Mouse (Mus musculus): ENCODE data around the gene Pip4k2a. TPM values are rescaled to one million over a fixed set of nuclear protein-coding genes. Genes with fewer than 3 reads are reported as not detected.
A peak's percentile ranks its signal among the peaks of the same experiment; 100 is the strongest.

The Pip4k2a gene
- polyA plus RNA-seq, 1 experiment = 6.3 TPM

GRCm38 (mm10) chr2:18955022-18955421, 42.9 kb downstream of the Pip4k2a start:
- Histone ChIP-seq H3K4me1 (ENCODE audit: control insufficient read depth, insufficient read depth, insufficient read length, low read length) (peaks cover 15% of the 10 kb centered on the region), H3K4me3 (ENCODE audit: insufficient read depth, low read depth, low read length) (no peak overlapping the region), H3K27ac (replicated peaks; ENCODE audit: low read depth, low read length) (no peak overlapping the region)

- Histone ChIP-seq H3K4me1 (ENCODE audit: control insufficient read depth, insufficient read depth, insufficient read length, low read length) (peaks cover 15% of the 10 kb centered on the region), H3K27ac (replicated peaks; ENCODE audit: low read depth, low read length) (no peak overlapping the region), H3K4me3 (ENCODE audit: insufficient read depth, low read depth, low read length) (no peak overlapping the region)
These were observed 43.5 kb downstream of the Pip4k2a start for GRCm38 (mm10) chr2:18954422-18954821.

GRCm38 (mm10) chr2:18952102-18952673, 45.7 kb downstream of the Pip4k2a start:
- Histone ChIP-seq H3K4me1 (ENCODE audit: control insufficient read depth, insufficient read depth, insufficient read length, low read length) (peaks cover 15% of the 10 kb centered on the region), H3K27ac (replicated peaks; ENCODE audit: low read depth, low read length) (no peak overlapping the region), H3K4me3 (ENCODE audit: insufficient read depth, low read depth, low read length) (no peak overlapping the region)

- peaks cover 10% of the 10 kb centered on the region for H3K4me1 ChIP-seq (ENCODE audit: control insufficient read depth, insufficient read depth, insufficient read length, low read length)
These were observed 47.2 kb downstream of the Pip4k2a start for GRCm38 (mm10) chr2:18950758-18951157.

GRCm38 (mm10) chr2:18948741-18949140, 49.2 kb downstream of the Pip4k2a start:
- H3K4me3 ChIP-seq (ENCODE audit: insufficient read depth, low read depth, low read length) = no peak overlapping the region
- H3K27ac ChIP-seq (replicated peaks; ENCODE audit: low read depth, low read length) = no peak overlapping the region
- H3K4me1 ChIP-seq (ENCODE audit: control insufficient read depth, insufficient read depth, insufficient read length, low read length) = peaks cover 9% of the 10 kb centered on the region; the same call in 1 of the 2 replicates

More at GRCm38 (mm10) chr2:18950758-18951157, 47.2 kb downstream of the Pip4k2a start:
- no peak overlapping the region for H3K27ac ChIP-seq (replicated peaks; ENCODE audit: low read depth, low read length)
- no peak overlapping the region for H3K4me3 ChIP-seq (ENCODE audit: insufficient read depth, low read depth, low read length)

GRCm38 (mm10) chr2:18947669-18948459, 50.1 kb downstream of the Pip4k2a start:
- peaks cover 16% of the 10 kb centered on the region for H3K4me1 ChIP-seq (ENCODE audit: control insufficient read depth, insufficient read depth, insufficient read length, low read length)
- no peak overlapping the region for H3K27ac ChIP-seq (replicated peaks; ENCODE audit: low read depth, low read length)
- no peak overlapping the region for H3K4me3 ChIP-seq (ENCODE audit: insufficient read depth, low read depth, low read length)

- Histone ChIP-seq H3K4me1 (ENCODE audit: control insufficient read depth, insufficient read depth, insufficient read length, low read length) (peaks cover 25% of the 10 kb centered on the region), H3K4me3 (ENCODE audit: insufficient read depth, low read depth, low read length) (no peak overlapping the region)
These were observed 52.5 kb downstream of the Pip4k2a start for GRCm38 (mm10) chr2:18945438-18945837.

GRCm38 (mm10) chr2:18943930-18944329, 54.0 kb downstream of the Pip4k2a start:
- Histone ChIP-seq H3K4me1 (ENCODE audit: control insufficient read depth, insufficient read depth, insufficient read length, low read length) (peaks cover 26% of the 10 kb centered on the region), H3K4me3 (ENCODE audit: insufficient read depth, low read depth, low read length) (no peak overlapping the region), H3K27ac (replicated peaks; ENCODE audit: low read depth, low read length) (0 out of 2 replicates have a peak overlapping the region, but pooled peaks have one; percentile 17)

More at GRCm38 (mm10) chr2:18945438-18945837, 52.5 kb downstream of the Pip4k2a start:
- H3K27ac ChIP-seq (replicated peaks; ENCODE audit: low read depth, low read length) = no peak overlapping the region

GRCm38 (mm10) chr2:18943366-18943765, 54.6 kb downstream of the Pip4k2a start:
- Histone ChIP-seq H3K4me1 (ENCODE audit: control insufficient read depth, insufficient read depth, insufficient read length, low read length) (peaks cover 27% of the 10 kb centered on the region), H3K4me3 (ENCODE audit: insufficient read depth, low read depth, low read length) (no peak overlapping the region), H3K27ac (replicated peaks; ENCODE audit: low read depth, low read length) (0 out of 2 replicates have a peak overlapping the region, but pooled peaks have one; percentile 17)

GRCm38 (mm10) chr2:18940693-18941270, 57.1 kb downstream of the Pip4k2a start:
- peaks cover 38% of the 10 kb centered on the region for H3K4me1 ChIP-seq (ENCODE audit: control insufficient read depth, insufficient read depth, insufficient read length, low read length)
- H3K27ac ChIP-seq (replicated peaks; ENCODE audit: low read depth, low read length) = peak overlapping the region; percentile 12; the same call in 1 of the 2 replicates
- no peak overlapping the region for H3K4me3 ChIP-seq (ENCODE audit: insufficient read depth, low read depth, low read length)

GRCm38 (mm10) chr2:18938923-18939329, 59.0 kb downstream of the Pip4k2a start:
- peaks cover 38% of the 10 kb centered on the region for H3K4me1 ChIP-seq (ENCODE audit: control insufficient read depth, insufficient read depth, insufficient read length, low read length)
- no peak overlapping the region for H3K4me3 ChIP-seq (ENCODE audit: insufficient read depth, low read depth, low read length)
- H3K27ac ChIP-seq (replicated peaks; ENCODE audit: low read depth, low read length) = no peak overlapping the region

GRCm38 (mm10) chr2:18938232-18938631, 59.7 kb downstream of the Pip4k2a start:
- Histone ChIP-seq H3K4me1 (ENCODE audit: control insufficient read depth, insufficient read depth, insufficient read length, low read length) (peaks cover 31% of the 10 kb centered on the region), H3K4me3 (ENCODE audit: insufficient read depth, low read depth, low read length) (no peak overlapping the region), H3K27ac (replicated peaks; ENCODE audit: low read depth, low read length) (no peak overlapping the region)

GRCm38 (mm10) chr2:18937611-18938010, 60.3 kb downstream of the Pip4k2a start:
- H3K27ac ChIP-seq (replicated peaks; ENCODE audit: low read depth, low read length) = no peak overlapping the region
- H3K4me3 ChIP-seq (ENCODE audit: insufficient read depth, low read depth, low read length) = no peak overlapping the region
- peaks cover 28% of the 10 kb centered on the region for H3K4me1 ChIP-seq (ENCODE audit: control insufficient read depth, insufficient read depth, insufficient read length, low read length)

GRCm38 (mm10) chr2:18936446-18936845, 61.5 kb downstream of the Pip4k2a start:
- no peak overlapping the region for H3K27ac ChIP-seq (replicated peaks; ENCODE audit: low read depth, low read length)
- H3K4me1 ChIP-seq (ENCODE audit: control insufficient read depth, insufficient read depth, insufficient read length, low read length) = peaks cover 23% of the 10 kb centered on the region
- no peak overlapping the region for H3K4me3 ChIP-seq (ENCODE audit: insufficient read depth, low read depth, low read length)

- Histone ChIP-seq H3K4me3 (ENCODE audit: insufficient read depth, low read depth, low read length) (no peak overlapping the region), H3K27ac (replicated peaks; ENCODE audit: low read depth, low read length) (no peak overlapping the region), H3K4me1 (ENCODE audit: control insufficient read depth, insufficient read depth, insufficient read length, low read length) (peaks cover 16% of the 10 kb centered on the region)
These were observed 62.3 kb downstream of the Pip4k2a start for GRCm38 (mm10) chr2:18935581-18936027.

Measured in brown adipose tissue, adult 24 weeks (tissue).